Mouse (Mus musculus) gastrocnemius, postnatal 4 days (tissue): Measurements from ENCODE around the gene Galnt6. TPM values are rescaled to one million over a fixed set of nuclear protein-coding genes. Genes with fewer than 3 reads are reported as not detected.
A peak's percentile ranks its signal among the peaks of the same experiment; 100 is the strongest.
"Not testable (repeated sequence)": the region's sequence is repeated elsewhere in the genome, so short reads cannot be mapped to it uniquely, and the experiment has no call there.

Source experiments
- DNase-seq, 2 experiments: peaks; one replicate each; pipeline ENCODE4 v3.0.0; 2021 to 2022; ENCODE audit warnings: low spot score in 2 of 2, mixed read lengths in 2 of 2
- long read RNA-seq, 2 experiments: library from polyadenylated mRNA; stranded (forward); transcript quantifications; one replicate each; pipeline ENCODE4 v2.0.0; 2021
- total RNA-seq, 2 experiments: library from RNA; stranded (reverse); gene quantifications; 2 replicates each; pipeline ENCODE4 v1.2.3; 2021

Galnt6 gene
- total RNA-seq, result under 1 TPM; 0.80 to 0.96 TPM
- long read RNA-seq, experiment 1, partial matches to known transcripts, result 1 of 3 reads
- long read RNA-seq, experiment 1, other reads (novel, unspliced or antisense), result 1 of 3 reads
- long read RNA-seq, experiment 2, partial matches to known transcripts, result 1 of 1 reads
- long read RNA-seq, experiment 2, other reads (novel, unspliced or antisense), result 0 of 1 reads

DNA sequence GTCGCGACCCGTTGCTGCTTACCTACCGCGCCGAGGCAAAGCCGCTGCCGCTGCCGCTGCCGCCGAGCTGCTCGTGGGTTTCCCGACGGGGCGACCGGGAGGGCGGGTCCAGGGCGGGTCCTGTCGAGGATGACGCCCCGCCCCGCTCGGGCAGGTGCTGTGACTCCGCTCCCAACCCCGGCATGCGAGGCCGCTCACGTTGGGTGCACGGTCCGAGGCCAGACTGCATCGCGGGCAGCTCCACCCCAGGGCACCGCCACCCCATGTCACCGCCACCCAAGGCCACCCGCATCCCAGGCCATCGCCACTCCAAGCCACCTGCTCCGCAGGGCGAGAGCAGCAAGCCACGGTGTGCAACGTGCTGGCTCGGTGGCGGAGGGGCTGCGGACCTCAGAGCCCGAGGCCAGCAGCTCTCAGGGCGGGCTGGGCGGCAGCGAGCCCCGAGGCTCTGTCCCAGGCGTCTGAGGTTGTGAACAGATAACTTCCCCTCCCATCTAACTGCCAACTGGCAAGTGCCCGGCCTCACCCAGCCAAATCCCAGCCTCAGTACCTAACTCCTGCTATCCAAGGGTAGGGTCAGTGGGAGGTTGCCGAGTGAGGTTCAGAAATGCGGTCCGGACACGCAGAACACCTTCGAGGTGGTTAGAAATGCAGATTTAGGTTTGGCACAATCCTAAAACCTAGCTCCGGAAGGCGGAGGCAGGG lies at the start of gene Galnt6:
TSS of gene Galnt6 (minus strand) at position 96 of the 705 bp plus-strand sequence.
- no peak for DNase-seq

DNA sequence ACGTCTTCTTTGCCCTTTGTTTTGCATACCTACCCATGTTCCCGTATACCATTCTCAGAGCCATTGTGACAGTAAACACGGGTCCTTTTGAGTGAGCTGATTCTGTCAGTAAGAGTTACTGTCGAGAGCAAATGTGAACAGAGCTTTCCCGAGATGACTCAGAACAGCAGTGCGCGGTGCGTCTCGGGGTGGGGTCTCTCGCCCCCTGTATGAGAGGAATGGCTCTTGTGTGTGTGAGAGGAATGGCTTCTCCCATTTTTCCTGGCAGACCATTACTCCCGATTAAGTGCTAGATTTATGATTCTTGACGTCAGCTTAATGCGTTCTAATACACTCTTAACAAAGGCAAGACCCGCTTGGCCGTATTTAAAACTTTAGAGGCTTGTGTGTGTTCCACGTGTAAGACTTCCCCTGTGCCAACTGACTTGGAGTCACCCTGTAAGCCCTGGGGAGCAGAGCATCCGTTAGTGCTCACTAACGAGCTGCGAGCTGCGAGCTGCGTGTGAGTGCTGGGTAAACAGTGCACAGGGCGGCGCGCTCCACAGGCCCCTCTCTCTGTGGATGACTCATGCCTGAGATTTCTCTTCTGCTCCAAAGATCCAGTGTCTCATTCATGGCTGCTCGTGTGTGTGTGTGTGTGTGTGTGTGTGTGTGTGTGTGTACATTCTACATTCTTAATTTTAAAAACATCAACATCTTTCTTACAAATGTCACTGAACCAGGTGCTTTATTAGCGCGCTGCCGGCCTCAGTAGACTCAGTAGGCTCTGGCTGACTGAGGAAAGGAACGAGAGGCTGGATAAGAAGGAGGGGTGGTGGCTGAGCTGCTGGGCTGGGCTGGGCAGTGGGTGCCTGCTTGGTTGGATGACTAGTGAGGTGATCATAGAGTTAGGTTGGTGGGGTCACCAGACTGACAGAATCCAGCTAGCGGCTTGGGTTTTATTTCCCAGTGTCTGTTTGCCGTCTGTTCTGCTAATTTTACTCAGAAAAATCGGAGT lies 48.1 kb upstream of the Galnt6 start:
- DNase-seq, result peak in 1 of 2 experiments; percentile 31

DNA sequence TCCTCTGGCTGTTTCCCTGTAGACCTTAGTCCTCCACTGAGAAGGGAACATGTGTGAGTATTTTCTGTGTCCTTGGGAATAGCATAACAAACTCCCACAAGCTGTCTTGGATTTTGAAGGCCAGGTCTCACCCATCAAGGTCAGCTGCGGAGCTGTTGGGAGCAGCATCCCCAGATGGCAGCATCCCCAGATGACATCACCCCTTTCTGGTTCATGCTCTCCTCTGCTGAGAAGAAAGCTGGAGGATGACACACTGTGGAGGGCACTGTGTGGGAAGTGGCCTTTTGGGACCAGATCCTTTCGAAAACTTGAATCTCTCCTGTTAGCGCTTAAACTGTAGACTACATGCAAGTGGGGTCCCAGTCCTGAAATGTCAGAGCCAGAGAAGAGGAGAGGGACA lies 47.2 kb upstream of the Galnt6 start:
- DNase-seq, result no peak

DNA sequence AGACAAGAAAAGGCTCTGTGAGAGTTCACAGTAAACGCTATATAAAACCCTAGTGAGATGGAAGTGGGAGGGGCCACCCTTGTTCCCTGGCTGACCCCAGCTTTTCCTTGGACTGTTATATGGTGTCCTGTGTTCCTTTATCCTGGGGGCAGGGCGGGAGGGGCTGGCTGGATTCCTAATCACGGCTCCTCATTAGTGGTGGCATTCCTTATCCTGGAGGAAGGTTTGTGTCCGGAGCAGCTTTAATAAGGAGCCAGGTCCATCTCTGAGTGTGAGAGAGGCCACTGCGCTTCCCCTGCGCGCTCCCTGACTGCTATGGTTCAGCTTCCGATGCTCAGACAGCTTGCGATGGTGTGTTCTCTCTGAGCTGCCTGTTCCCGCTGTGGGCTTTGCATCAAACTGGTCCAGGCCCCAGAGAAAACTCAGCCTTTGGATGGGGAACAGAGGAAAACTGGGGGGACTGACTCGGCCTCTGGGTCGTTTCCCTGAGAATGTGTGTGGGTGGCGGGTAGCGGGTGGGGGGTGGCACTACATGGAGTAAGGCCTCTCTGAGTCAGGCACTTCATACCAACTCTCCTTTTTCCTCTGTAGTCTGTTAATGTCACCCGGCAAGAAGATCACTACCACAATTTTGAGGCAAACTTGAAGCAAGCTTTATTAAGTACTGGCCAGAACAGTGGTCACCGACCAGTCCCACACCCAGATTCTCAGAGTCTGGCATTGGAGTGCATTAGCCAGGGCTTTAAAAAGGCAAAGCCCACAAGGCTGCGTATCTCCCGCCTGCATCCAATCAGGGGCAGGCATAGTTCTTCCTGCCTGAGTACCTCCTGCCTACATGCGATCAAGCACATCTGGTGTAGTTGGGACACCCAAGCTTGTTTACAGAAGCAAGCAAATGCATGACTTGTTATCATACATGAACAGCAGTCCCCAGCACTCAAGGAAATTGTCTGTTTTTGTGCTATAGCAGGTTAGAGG lies 46.3 kb upstream of the Galnt6 start:
- no peak for DNase-seq

DNA sequence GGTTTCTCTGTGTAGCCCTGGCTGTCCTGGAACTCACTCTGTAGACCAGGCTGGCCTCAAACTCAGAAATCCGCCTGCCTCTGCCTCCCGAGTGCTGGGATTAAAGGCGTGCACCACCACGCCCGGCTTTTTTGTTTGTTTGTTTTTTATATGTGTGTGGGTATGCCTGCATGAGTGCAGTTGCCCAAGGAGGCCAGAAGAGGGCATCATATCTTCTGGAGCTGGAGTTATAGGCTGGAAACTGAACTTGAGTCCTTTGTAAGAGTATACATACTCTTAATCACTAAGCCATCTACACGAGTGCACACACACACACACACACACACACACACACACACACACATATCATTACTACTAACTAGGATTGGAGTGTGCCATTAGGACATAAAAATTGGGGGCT lies 44.7 kb upstream of the Galnt6 start:
- not testable (repeated sequence) for DNase-seq

DNA sequence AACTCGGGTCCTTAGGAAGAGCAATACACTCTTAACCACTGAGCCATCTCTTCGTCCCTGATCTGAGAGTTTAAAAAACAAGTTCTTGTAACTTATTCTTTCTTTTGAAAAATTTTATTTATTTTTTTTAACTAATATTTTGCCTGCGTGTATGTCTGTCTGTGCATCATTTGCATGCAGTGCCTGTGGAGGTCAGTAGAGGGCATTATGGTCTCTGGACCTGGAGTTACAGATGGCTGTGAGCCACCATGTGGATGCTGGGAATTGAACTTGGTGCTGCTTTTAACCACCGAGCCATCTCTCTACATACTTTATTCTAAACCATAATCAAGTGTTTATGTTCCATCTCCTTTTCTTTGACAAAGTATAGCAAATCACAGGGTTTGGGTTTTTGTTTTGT lies 43.5 kb upstream of the Galnt6 start:
- DNase-seq, result no peak

DNA sequence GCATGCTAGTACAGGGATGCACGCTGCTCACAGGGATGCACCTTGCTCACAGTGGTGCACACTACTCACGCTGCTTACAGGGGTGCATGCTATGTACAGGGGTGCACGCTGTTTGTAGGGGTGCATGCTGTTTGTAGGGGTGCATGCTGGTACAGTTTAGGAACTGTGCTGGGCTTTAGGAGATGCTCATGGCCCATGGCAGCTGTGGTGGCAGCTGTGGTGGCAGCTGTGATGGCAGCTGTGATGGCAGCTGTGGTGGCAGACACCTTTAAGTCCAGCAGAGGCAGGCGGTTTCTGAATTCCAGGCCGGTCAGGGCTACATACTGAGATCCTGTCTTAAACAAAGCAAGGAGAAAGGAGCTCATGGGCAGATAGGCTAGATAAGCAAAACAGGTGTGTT lies 41.2 kb upstream of the Galnt6 start:
- no peak for DNase-seq

DNA sequence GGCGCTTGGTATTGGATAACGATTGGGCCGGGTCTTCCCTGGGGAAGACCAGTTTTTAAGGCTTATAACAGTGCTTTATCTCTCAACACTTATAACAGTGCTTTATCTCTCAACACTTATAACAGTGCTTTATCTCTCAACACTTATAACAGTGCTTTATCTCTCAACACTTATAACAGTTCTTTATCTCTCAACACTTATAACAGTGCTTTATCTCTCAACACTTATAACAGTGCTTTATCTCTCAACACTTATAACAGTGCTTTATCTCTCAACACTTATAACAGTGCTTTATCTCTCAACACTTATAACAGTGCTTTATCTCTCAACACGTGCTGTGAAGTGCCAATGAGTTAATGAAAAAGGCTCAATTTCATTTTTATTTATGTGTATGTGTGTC lies 39.8 kb upstream of the Galnt6 start:
- DNase-seq, result not testable (repeated sequence)

DNA sequence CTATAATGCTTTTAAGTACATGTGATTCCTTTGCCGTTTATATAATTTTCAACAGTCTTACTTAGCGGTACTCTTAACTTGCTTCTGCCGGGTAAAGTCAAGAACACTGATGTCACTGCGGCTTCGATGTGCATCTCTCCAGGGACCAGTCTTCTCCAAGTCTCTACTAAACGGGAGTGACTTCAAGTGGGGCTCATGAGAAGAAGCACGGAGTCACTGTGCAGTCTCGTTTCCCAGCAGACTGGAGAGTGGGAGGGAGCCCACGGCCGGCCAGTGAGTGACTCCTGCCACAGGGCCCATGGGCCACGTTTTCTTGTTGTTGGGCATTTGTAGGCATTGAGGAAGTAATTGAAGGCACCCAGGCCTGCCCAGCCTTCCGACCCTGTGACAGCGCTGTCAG lies 38.7 kb upstream of the Galnt6 start:
- DNase-seq, result no peak

DNA sequence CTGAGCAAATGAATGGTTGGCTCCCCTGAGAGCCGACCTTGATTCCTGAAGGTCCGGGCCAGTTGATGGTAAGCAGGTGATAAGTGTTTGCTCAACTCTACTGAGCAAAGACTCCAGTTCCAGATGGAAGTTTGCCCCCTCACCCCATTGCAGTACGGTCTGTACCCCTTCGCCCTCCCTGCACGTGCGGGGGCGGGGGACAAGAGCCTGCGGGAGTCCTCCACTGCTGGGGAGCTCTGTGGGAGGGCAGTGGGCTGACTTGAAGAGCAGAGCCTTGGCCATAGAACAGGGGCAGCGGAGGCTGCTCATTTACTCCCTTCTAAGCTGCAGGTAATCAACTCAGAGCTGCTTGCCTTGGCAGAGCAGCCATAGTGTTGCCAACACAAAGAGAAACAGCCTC lies 37.6 kb upstream of the Galnt6 start:
- DNase-seq, result no peak

DNA sequence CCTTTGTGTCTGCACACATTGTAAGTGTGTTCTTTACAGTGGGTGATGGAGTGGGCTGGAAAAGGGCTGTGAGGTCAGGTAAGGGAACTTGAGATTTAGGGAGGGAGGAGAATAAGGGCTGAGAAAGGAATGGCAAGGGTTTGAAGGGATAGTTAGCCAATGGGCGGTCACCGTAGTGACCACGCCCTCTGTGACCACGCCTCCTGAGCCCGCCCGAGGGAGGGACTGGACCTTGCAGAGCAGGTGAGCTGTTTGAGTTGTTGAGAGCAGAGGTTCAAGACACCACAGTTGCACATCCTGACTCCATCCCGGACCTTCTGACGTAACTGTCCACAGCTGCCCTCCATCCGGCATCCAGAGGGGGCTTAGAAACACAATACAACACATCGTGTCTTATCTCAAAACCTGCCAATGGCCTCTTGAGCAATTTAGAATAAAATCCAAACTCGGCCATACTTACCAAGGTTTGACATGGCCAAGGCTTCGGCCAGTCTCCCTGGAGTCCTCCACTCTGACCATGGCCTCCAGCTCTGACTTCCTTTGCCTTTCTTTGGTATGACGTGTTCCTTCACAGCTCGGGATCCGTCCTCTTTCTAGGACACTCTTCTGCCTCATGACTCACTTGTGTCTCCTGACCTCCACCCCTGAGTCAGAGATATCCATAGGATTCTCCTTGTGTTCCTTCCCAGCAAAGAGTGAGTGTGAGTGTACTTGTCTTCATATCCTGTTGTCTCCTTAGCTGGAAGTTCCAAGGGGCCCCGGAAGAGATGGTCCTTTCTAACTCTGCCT lies 35.2 kb upstream of the Galnt6 start:
- DNase-seq, result no peak

DNA sequence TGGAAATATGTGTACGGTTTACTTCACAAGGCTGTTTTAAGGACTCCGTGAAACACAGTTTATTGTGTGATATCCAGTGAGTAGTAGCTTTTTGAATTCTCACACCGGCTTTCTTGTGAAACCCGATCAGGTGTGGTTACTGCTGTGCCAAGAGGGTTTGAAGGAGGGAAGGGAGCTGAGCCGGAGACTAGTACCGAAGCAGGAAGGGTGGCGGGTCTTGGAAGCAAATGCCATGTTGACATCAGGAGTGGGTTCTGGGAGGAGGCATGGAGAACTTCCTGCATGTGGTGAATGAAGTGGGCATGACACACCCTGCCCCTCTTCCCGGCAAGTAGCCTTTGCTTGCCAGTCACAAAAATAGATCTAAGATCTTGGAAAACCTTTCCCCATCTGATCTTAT lies 33.5 kb upstream of the Galnt6 start:
- DNase-seq, result no peak

DNA sequence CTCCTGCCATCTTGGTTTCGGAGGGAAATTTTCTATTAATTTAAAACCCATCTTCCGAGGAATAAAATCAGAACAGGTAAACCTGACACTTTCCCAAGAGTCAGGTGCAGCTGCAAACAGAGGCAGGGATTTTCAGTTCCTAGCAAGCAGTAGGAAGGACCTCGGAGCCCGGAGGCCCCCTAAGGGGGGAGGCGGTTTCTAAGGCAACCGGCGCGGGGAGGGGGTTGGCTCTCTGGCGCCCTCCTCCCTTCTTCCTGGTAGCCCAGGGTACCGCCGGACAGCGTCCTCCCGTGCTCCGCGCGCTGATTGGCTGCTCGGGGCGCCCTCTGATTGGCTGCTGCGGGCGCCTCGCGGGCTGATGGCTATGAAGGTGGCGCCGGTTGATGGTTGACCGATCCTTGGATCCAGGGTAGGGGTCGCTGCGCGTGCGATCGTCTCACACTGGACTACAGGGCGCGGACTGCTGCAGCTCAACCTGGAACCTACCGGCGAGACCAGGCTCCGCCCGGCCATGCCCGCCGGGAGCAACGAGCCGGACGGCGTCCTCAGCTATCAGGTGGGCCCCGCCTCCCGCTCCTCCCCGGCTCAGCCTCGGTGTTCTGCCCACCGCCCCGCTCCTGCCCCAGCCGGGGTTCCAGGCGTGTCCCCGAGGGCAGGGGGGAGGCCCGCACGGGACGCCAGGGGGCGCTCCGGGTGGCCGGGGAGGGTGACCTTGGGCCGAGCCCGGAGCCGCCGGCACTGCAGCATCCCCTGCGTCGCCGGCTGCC lies 32.4 kb upstream of the Galnt6 start, which contains the start of gene Slc4a8:
TSS of gene Slc4a8 (plus strand) at position 329 of the 767 bp plus-strand sequence.
- peak; percentile 69 to 82 for DNase-seq

DNA sequence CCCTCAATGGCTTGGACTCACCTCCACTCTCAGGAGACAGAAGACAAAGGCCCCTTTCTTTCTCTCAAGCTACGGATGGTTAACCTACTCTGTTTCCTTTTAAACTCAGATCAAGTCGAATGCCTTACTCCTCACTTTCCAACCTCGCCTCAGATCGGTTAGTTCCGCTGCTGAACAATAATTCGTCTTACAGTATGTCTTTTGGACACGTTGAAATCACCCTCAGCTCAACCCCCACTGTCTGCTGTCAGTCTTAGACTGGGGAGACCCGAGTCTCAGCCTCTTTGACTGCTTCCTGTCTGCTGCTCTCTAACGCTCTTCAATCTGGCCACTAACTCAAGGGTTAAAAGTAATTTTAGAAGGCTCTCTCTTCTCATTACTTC lies 31.9 kb upstream of the Galnt6 start:
- no peak for DNase-seq

DNA sequence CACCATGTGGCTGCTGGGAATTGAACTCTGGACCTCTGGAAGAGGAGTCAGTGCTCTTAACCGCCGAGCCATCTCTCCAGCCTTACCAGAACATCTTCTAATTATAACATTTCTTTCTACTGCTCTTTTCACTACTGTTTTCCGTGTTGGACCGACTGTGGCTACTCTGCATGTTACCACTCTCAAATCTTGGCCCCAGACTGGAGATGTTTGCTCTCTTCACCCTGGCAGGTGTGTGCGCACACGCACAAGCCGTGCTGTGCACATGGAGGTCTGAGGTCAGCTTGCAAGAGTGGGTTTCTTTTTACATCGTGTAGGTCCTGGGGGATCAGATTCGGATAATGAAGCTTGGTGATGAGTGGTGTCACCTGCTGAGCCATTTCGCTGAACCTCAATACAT lies 30.1 kb upstream of the Galnt6 start:
- no peak for DNase-seq

DNA sequence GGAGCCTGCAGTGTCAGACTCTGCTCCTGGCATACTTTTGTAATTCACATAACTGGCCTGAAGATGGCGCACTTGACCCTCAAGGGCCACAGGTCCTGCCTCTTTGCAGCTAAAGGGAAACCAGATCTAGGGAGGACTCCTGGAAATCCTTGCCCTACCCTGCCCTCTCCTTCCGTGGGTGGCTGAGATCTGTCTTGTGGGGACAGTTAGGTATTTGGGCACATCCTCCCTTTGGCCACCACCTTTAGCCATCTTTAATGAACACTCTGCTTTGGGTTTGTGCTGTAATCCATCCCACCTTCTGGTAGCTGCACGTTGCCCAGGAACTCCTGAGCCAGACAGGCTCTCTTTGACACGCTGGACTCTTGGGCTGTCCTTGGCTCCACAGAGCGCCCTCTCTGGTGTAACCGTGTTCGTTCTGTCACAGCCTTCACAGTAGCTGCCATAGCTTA lies 28.4 kb upstream of the Galnt6 start:
- peak; percentile 36 to 50 for DNase-seq

DNA sequence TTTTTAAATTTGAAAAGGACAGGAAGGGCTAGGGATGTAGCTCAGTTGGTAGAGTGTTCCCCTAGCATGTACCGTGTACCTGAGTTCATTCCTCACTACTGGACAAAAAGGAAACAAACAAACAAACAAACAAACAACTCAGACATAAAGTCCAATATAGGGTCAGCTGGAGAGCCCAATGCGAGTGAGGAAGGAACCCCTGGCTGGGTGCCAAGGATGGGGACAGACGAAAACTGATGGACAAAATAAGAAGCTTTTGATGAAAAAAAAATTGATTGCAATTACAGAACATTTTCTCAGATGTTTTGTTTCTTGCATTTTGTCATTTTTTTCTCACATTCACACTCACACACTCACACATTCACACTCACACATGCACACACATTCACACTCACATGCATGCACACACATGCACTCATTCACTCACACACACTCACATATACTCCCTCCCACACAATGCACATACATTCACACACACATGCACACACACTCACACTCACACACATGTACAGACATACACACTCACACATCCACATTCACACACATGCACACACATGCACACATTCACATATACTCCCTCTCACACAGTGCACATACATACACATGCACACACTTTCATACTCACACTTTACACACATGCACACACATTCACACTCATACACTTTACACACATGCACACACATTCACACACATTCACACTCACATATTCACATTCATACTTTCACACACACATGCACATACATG lies 26.9 kb upstream of the Galnt6 start:
- DNase-seq, result no peak

DNA sequence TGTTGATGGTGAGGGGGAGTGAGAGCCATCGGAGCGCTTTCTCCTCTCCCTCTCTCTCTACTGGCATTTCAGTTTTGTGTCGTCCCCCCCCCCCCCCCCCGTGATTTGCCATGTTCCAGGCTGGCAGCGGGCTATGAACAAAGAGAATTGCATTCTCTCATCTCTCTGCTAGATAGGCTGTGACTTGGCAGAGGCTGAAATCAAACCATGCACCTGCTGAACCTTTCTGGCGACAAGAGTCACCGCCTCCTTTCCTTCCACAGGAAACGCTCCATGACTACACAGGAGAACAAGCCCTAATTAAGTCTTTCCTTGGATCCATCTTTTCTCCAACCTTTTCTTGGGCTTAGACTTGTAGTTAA lies 26.3 kb upstream of the Galnt6 start:
- no peak for DNase-seq
